Mouse (Mus musculus): ENCODE data around the gene Gucd1.

GRCm38 (mm10) chr10:75320321-75320720, 197.5 kb downstream of the Gucd1 start:
- TF ChIP-seq POLR2A (IDR thresholded peaks at IDR 0.05; ENCODE audit: low read depth, low read length) (no peak), CTCF (IDR thresholded peaks at IDR 0.05; ENCODE audit: borderline replicate concordance, insufficient read depth, low read length) (no peak)
